ENCODE assay signal across 8 mouse cellular contexts in genomic region chr14:13198491-13198890, GRCm38 (mm10).
DNase-seq lines count a peak whose midpoint lies in the region; ATAC-seq and TF ChIP-seq lines count a peak whose summit lies in the region.

No protein-coding gene starts in this region.

- no peak overlapping the region for H3K4me3 ChIP-seq in kidney, embryonic 16.5 days (ENCODE audit: low read length)

- ATAC-seq in kidney, embryonic 16.5 days (ENCODE audit: low FRiP score, low TSS enrichment): 0 out of 2 replicates have a peak, but pooled peaks have one; percentile 57
- peak; percentile 47 for ATAC-seq in Patski

- no peaks in the 10 kb centered on the region for H3K9me3 ChIP-seq in kidney, embryonic 16.5 days (ENCODE audit: low read length)

- POLR2A ChIA-PET in Patski (lab: Charles Lee): no interaction called here

- no peak overlapping the region for H3K4me2 ChIP-seq in kidney, embryonic 16.5 days (replicated peaks; ENCODE audit: low read depth, low read length)

- WGBS in kidney, embryonic 16.5 days: 22% methylated on average over 1 of the region's 1 CpGs

- CTCF ChIA-PET in Patski (lab: Charles Lee): interaction anchor here (0.8 to 2.6 kb wide), 8 partner anchors 9 to 665 kb away, joined by 3 to 14 read pairs (median 4); no protein-coding TSS in a partner anchor

- in situ Hi-C loops in Patski (cut with MboI; ENCODE audit: low pct_unique_long_range_greater_than_20kb): loop anchor here (5.0 kb wide), 2 partner anchors 576 to 626 kb away; no protein-coding TSS in a partner anchor

- TF ChIP-seq CTCF in Patski (IDR thresholded peaks at IDR 0.05): peak; percentile 58

- H3K27me3 ChIP-seq in kidney, embryonic 16.5 days (ENCODE audit: insufficient read depth, low read length): no peaks in the 10 kb centered on the region
- no peaks in the 10 kb centered on the region for H3K27me3 ChIP-seq in Patski

- DNase-seq in kidney, postnatal 10 days: no peak
- no peak for DNase-seq in Patski (ENCODE audit: low read depth, low spot score)
- peak; percentile 62 for DNase-seq in embryo, embryonic 10 days (ENCODE audit: low spot score)
- DNase-seq in layer of hippocampus, adult 9-11 months: peak; percentile 27
- no peak for DNase-seq in urinary bladder, postnatal 25 days (ENCODE audit: low spot score)
- DNase-seq in urinary bladder, adult 2 months (ENCODE audit: low spot score): no peak
- no peak for DNase-seq in thymus, postnatal 10 days (ENCODE audit: low spot score in 2 of 2)

- no peaks in the 10 kb centered on the region for H3K36me3 ChIP-seq in kidney, embryonic 16.5 days (ENCODE audit: insufficient read depth, low read length)

- H3K27ac ChIP-seq in kidney, embryonic 16.5 days (ENCODE audit: low read length): no peak overlapping the region

- H3K9ac ChIP-seq in kidney, embryonic 16.5 days (replicated peaks; ENCODE audit: low read length): no peak overlapping the region

- no peaks in the 10 kb centered on the region for H3K4me1 ChIP-seq in kidney, embryonic 16.5 days (ENCODE audit: insufficient read depth, low read length)

Comparison
In these comparisons a context has a peak if more than half of its experiments do, and no peak if none do; other contexts are left out.
1. DNase-seq: peak in embryo, embryonic 10 days (single experiment) and layer of hippocampus, adult 9-11 months (single experiment); none in kidney, postnatal 10 days (single experiment), Patski (single experiment), urinary bladder, postnatal 25 days (single experiment), urinary bladder, adult 2 months (single experiment) and thymus, postnatal 10 days (0 of 2).